Mouse (Mus musculus) left cerebral cortex, postnatal 14 days (tissue): ENCODE results near the gene Sephs2. TPM values are rescaled to one million over a fixed set of nuclear protein-coding genes. Genes with fewer than 3 reads are reported as not detected.

Source experiments
- total RNA-seq, 2 experiments: library from RNA; stranded (reverse); gene quantifications; 2 replicates each; pipeline ENCODE4 v1.2.3; 2021

Gene Sephs2
- total RNA-seq, 2 experiments from 2014 or later = 45.9 to 50.3 TPM

Other genes starting within 250 kb of the Sephs2 start
- gene Maz, start 247.0 kb downstream of the Sephs2 start, total RNA-seq = 100 to 1,000 TPM; 260 to 271 TPM
- gene Kif22, start 231.6 kb downstream of the Sephs2 start, total RNA-seq = 10 to 100 TPM in 1 of 2 experiments, 1 to 10 TPM in 1; 9.6 to 10.4 TPM
- gene Zg16, start 186.7 kb downstream of the Sephs2 start, total RNA-seq = not detected
- 1 to 10 TPM; 1.3 to 1.6 TPM for gene AI467606, start 182.7 kb downstream of the Sephs2 start, total RNA-seq
- gene Qprt, start 151.8 kb downstream of the Sephs2 start, total RNA-seq = under 1 TPM in 1 of 2 experiments, not detected in 1; 0.25 TPM
- gene Spn, start 136.2 kb downstream of the Sephs2 start, total RNA-seq = under 1 TPM in 1 of 2 experiments, not detected in 1; 0.11 TPM
- 10 to 100 TPM; 73.9 to 84.5 TPM for gene Cd2bp2, start 78.0 kb downstream of the Sephs2 start, total RNA-seq
- 10 to 100 TPM; 82.8 to 83.9 TPM for gene Tbc1d10b, start 65.6 kb downstream of the Sephs2 start, total RNA-seq
- 1 to 10 TPM; 1.7 to 4.2 TPM for gene Mylpf, start 65.2 kb downstream of the Sephs2 start, total RNA-seq
- gene Zfp553, start 41.0 kb downstream of the Sephs2 start, total RNA-seq = 10 to 100 TPM; 17.7 to 19.2 TPM
- 1 to 10 TPM; 5.9 to 6.3 TPM for gene Sept1, start 40.9 kb downstream of the Sephs2 start, total RNA-seq
- gene Zfp771, start 29.8 kb downstream of the Sephs2 start, total RNA-seq = 10 to 100 TPM; 62.0 to 63.9 TPM
- 10 to 100 TPM; 32.1 to 38.3 TPM for gene Dctpp1, start 13.3 kb downstream of the Sephs2 start, total RNA-seq
- under 1 TPM; 0.59 to 0.72 TPM for gene Itgal, start 22.2 kb upstream of the Sephs2 start, total RNA-seq
- gene Zfp768, start 71.5 kb upstream of the Sephs2 start, total RNA-seq = 10 to 100 TPM; 10.9 to 13.0 TPM
- 1 to 10 TPM; 5.4 to 7.8 TPM for gene Zfp747, start 102.0 kb upstream of the Sephs2 start, total RNA-seq
- gene 9130019O22Rik, start 113.1 kb upstream of the Sephs2 start, total RNA-seq = 1 to 10 TPM; 2.7 to 2.8 TPM
- 1 to 10 TPM; 6.2 to 6.8 TPM for gene E430018J23Rik, start 119.6 kb upstream of the Sephs2 start, total RNA-seq
- gene Zfp764, start 132.8 kb upstream of the Sephs2 start, total RNA-seq = 1 to 10 TPM; 2.9 to 4.1 TPM
- 10 to 100 TPM; 11.4 to 11.7 TPM for gene Zfp688, start 148.0 kb upstream of the Sephs2 start, total RNA-seq
- 1 to 10 TPM; 5.4 to 7.9 TPM for gene Zfp689, start 175.1 kb upstream of the Sephs2 start, total RNA-seq
- gene Prr14, start 185.6 kb upstream of the Sephs2 start, total RNA-seq = 10 to 100 TPM; 27.2 to 32.5 TPM
- gene Fbrs, start 205.1 kb upstream of the Sephs2 start, total RNA-seq = 10 to 100 TPM; 52.9 to 66.0 TPM
- 100 to 1,000 TPM; 112 to 114 TPM for gene Srcap, start 237.9 kb upstream of the Sephs2 start, total RNA-seq
- gene Gm42715, start 245.5 kb upstream of the Sephs2 start, total RNA-seq = 10 to 100 TPM in 1 of 2 experiments, 1 to 10 TPM in 1; 10.0 to 14.0 TPM